Mouse (Mus musculus): ENCODE data around the gene 9130213A22Rik. TPM values are rescaled to one million over a fixed set of nuclear protein-coding genes. Genes with fewer than 3 reads are reported as not detected.

Gene 9130213A22Rik
- polyA plus RNA-seq, 1 experiment from 2014 or later, result 0.27 TPM

DNA sequence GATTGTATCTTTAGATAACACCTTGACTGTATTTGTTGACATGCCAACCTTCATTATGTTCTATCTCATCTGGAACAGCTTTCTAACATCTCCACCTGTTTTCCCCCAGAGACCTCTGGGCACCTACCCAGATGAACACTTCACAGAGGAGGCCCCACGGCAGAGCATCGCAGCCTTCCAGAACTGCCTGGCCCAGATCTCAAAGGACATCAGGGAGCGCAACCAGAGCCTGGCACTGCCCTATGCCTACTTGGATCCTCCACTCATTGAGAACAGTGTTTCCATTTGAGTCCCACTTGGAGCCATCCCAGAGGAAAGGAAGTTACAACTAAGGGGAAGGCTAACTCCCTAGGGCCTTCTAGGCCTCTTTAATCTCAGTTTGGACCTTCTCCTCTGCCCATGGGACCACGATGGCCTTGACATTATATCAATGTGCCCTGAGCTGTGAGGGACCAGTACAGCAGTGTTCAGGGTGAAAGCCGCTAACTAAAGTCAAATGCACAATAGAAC, 26.1 kb upstream of the 9130213A22Rik start:
- Histone ChIP-seq H3K4me2 (ENCODE audit: low read depth, low read length) (no peak overlapping the region), H3K4me1 (ENCODE audit: control insufficient read depth, insufficient read depth, low read length) (peaks cover 6% of the 10 kb centered on the region; the same call in 1 of the 2 replicates), H3K4me3 (replicated peaks; ENCODE audit: low read length) (no peak overlapping the region), H3K27me3 (ENCODE audit: control insufficient read depth, insufficient read depth, low read length) (no peaks in the 10 kb centered on the region), H3K9me3 (replicated peaks; ENCODE audit: control insufficient read depth, low read length) (no peaks in the 10 kb centered on the region), H3K27ac (ENCODE audit: low read length) (no peak overlapping the region), H3K9ac (ENCODE audit: low read length) (no peak overlapping the region), H3K36me3 (ENCODE audit: control insufficient read depth, insufficient read depth, low read length) (no peaks in the 10 kb centered on the region)
- WGBS, result 86% methylated on average over 5 of the region's 5 CpGs
- ATAC-seq (ENCODE audit: insufficient read depth, low FRiP score), result no peak

DNA sequence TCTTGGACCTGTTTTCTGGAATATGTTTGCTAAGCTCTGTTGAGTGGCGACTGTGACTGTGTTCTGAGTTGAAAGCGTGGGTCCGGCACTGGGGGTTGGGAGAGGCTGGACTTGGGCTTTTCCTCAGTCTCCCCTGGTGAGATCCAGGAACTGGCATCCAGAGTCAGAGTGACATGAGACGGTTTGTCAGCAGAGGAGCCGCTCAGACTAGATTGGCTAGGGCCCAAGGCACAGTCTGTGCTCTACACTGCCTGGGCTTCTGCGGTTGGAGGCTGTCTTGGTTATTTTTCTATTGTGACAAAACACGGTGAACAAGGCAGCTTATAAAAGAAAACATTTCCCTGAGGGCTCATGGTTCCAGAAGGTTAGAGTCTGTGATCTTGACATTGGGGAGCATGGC, 25.2 kb upstream of the 9130213A22Rik start:
- WGBS, result 78% methylated on average over 7 of the region's 7 CpGs

DNA sequence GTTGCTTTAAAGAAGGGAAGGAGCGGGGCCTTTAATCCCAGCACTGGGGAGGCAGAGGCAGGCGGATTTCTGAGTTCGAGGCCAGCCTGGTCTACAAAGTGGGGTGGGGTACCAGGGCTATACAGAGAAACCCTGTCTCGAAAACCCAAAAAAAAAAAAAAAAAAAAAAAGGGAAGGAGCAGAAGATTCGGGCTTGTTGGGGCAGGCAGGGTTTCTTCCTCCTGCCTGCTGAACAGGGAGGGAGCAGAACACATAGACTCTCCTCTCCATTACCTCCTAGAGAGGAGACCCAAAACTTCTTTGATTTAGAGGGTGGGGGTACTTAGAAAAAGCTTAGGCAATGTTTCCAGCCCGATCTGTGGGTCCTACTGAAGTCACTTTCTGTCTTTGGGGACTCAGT, 13.0 kb upstream of the 9130213A22Rik start:
- Histone ChIP-seq H3K27me3 (ENCODE audit: control insufficient read depth, insufficient read depth, low read length) (no peaks in the 10 kb centered on the region), H3K9ac (ENCODE audit: low read length) (no peak overlapping the region), H3K36me3 (ENCODE audit: control insufficient read depth, insufficient read depth, low read length) (no peaks in the 10 kb centered on the region), H3K4me3 (replicated peaks; ENCODE audit: low read length) (no peak overlapping the region), H3K4me2 (ENCODE audit: low read depth, low read length) (no peak overlapping the region), H3K27ac (ENCODE audit: low read length) (no peak overlapping the region), H3K4me1 (ENCODE audit: control insufficient read depth, insufficient read depth, low read length) (0 out of 2 replicates have a peak, but pooled peaks cover 13% of the 10 kb centered on the region), H3K9me3 (replicated peaks; ENCODE audit: control insufficient read depth, low read length) (no peaks in the 10 kb centered on the region)
- no peak for ATAC-seq (ENCODE audit: insufficient read depth, low FRiP score)
- 87% methylated on average over 6 of the region's 6 CpGs for WGBS

More for the DNA sequence above, 25.2 kb upstream of the 9130213A22Rik start:
- no peak overlapping the region for H3K4me3 ChIP-seq (replicated peaks; ENCODE audit: low read length)
- no peaks in the 10 kb centered on the region for H3K9me3 ChIP-seq (replicated peaks; ENCODE audit: control insufficient read depth, low read length)
- H3K4me1 ChIP-seq (ENCODE audit: control insufficient read depth, insufficient read depth, low read length), result peaks cover 6% of the 10 kb centered on the region; the same call in 1 of the 2 replicates
- H3K36me3 ChIP-seq (ENCODE audit: control insufficient read depth, insufficient read depth, low read length), result no peaks in the 10 kb centered on the region
- no peak overlapping the region for H3K9ac ChIP-seq (ENCODE audit: low read length)
- H3K27ac ChIP-seq (ENCODE audit: low read length), result no peak overlapping the region
- no peak overlapping the region for H3K4me2 ChIP-seq (ENCODE audit: low read depth, low read length)
- H3K27me3 ChIP-seq (ENCODE audit: control insufficient read depth, insufficient read depth, low read length), result no peaks in the 10 kb centered on the region
- ATAC-seq (ENCODE audit: insufficient read depth, low FRiP score), result no peak

DNA sequence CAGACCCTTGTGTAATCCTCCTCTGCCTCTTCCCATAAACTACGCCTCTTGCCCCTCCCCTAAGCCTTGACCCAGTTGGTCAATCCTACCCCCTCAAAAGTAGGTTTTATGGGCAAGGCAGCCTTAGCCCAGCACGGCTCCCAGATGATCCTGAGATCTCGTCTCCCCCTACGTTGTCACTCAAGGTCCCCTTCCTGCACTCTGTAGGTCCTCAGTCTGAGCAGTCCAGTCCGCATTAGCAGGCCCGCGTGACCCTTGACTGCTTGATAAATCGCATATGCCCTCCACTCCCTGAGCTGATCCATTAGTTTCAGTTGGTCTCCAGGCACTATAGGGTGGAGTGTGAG, 12.2 kb upstream of the 9130213A22Rik start:
- ATAC-seq (ENCODE audit: insufficient read depth, low FRiP score), result peak; percentile 27; the same call in 1 of the 2 replicates
- Histone ChIP-seq H3K9me3 (replicated peaks; ENCODE audit: control insufficient read depth, low read length) (no peaks in the 10 kb centered on the region), H3K4me2 (ENCODE audit: low read depth, low read length) (peak overlapping the region; percentile 73), H3K27me3 (ENCODE audit: control insufficient read depth, insufficient read depth, low read length) (no peaks in the 10 kb centered on the region), H3K36me3 (ENCODE audit: control insufficient read depth, insufficient read depth, low read length) (no peaks in the 10 kb centered on the region), H3K9ac (ENCODE audit: low read length) (peak overlapping the region; percentile 70), H3K4me3 (replicated peaks; ENCODE audit: low read length) (peak overlapping the region; percentile 54), H3K27ac (ENCODE audit: low read length) (no peak overlapping the region), H3K4me1 (ENCODE audit: control insufficient read depth, insufficient read depth, low read length) (0 out of 2 replicates have a peak, but pooled peaks cover 13% of the 10 kb centered on the region)
- WGBS, result 28% methylated on average over 8 of the region's 8 CpGs

DNA sequence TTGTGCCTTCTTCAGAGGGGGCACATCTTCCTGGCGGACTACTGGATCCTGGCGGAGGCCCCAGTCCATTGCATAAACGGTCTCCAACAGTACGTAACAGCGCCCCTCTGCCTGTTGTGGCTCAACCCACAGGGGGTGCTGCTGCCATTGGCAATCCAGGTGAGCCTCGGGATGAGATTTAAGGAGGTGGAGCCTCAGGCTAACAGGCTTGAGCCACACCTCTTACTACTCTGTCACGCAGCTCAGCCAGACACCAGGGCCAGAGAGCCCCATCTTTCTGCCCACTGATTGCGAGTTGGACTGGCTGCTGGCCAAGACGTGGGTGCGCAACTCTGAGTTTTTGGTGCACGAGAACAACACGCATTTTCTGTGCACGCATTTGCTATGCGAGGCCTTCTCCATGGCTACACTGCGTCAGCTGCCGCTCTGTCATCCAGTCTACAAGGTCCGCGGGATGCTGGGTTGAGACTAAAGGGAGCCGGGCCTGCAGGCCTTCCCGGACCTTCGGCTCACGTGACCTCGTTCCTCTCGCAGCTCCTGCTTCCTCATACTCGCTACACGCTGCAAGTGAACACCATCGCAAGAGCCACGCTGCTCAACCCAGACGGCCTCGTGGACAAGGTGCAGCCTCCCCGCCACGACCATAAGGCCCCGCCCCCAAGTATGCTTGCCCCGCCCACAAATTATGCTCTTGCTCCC, 11.7 kb upstream of the 9130213A22Rik start:
- Histone ChIP-seq H3K4me3 (replicated peaks; ENCODE audit: low read length) (peak overlapping the region; percentile 54), H3K4me1 (ENCODE audit: control insufficient read depth, insufficient read depth, low read length) (0 out of 2 replicates have a peak, but pooled peaks cover 13% of the 10 kb centered on the region), H3K9ac (ENCODE audit: low read length) (peak overlapping the region; percentile 70), H3K27me3 (ENCODE audit: control insufficient read depth, insufficient read depth, low read length) (no peaks in the 10 kb centered on the region), H3K9me3 (replicated peaks; ENCODE audit: control insufficient read depth, low read length) (no peaks in the 10 kb centered on the region), H3K4me2 (ENCODE audit: low read depth, low read length) (peak overlapping the region; percentile 73), H3K36me3 (ENCODE audit: control insufficient read depth, insufficient read depth, low read length) (no peaks in the 10 kb centered on the region), H3K27ac (ENCODE audit: low read length) (no peak overlapping the region)
- ATAC-seq (ENCODE audit: insufficient read depth, low FRiP score), result peak; percentile 79
- 2% methylated on average over 34 of the region's 34 CpGs for WGBS

DNA sequence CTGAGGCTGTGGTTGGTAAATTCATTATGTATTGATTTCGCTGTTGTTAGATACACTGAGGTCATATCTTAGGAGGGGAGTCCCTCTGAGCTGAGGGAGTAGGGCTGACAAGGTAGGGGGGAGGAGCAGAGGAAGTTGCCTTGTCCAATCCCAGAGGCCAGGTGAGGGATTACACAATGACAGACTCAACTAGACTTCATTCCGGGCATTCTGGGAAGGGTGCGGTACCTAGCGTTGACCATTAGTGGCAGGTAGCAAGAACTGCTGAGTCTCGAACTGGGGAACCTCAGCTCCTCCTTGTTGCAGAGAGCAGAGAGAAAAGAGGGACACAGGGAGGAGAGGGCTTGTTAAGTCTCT, 11.2 kb upstream of the 9130213A22Rik start:
- H3K4me3 ChIP-seq (replicated peaks; ENCODE audit: low read length), result peak overlapping the region; percentile 54
- H3K27me3 ChIP-seq (ENCODE audit: control insufficient read depth, insufficient read depth, low read length), result no peaks in the 10 kb centered on the region
- WGBS, result 18% methylated on average over 5 of the region's 5 CpGs
- 0 out of 2 replicates have a peak overlapping the region, but pooled peaks have one; percentile 70 for H3K9ac ChIP-seq (ENCODE audit: low read length)
- no peaks in the 10 kb centered on the region for H3K9me3 ChIP-seq (replicated peaks; ENCODE audit: control insufficient read depth, low read length)
- H3K4me2 ChIP-seq (ENCODE audit: low read depth, low read length), result peak overlapping the region; percentile 73
- no peak for ATAC-seq (ENCODE audit: insufficient read depth, low FRiP score)
- 0 out of 2 replicates have a peak, but pooled peaks cover 13% of the 10 kb centered on the region for H3K4me1 ChIP-seq (ENCODE audit: control insufficient read depth, insufficient read depth, low read length)
- H3K36me3 ChIP-seq (ENCODE audit: control insufficient read depth, insufficient read depth, low read length), result no peaks in the 10 kb centered on the region
- H3K27ac ChIP-seq (ENCODE audit: low read length), result no peak overlapping the region

DNA sequence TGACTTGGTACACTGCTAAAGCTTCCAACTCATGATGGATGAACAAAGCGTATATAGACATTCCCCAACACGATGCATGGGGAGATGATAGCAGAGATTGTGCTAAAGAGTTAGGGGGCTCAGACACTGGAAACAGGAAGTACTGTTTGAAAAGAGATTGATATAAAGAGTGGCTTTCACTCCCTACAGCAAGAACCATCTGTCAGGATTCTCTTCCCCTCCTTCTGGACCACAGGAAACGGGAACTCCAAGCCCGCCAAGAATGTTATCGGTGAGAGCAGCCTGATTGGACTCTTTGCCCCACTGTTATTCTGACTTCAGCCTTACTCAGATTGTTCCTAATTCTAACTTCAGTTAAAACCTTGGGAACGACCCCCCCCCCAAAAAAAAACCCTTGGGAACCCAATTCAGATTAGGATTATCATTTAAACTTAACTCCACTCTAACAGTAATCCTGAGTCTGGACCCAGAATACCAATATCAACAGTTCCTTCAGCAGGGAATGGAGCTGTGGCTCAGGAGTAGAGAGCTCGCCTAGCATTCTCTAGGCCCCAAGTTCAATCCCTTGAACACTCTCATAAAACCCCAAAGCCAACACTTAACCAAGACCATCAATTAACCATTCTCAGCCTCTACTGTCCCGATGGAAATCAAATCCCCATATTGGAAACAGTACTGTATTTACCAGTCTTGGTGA, 6.2 kb upstream of the 9130213A22Rik start:
- H3K4me2 ChIP-seq (ENCODE audit: low read depth, low read length), result no peak overlapping the region
- no peak overlapping the region for H3K4me3 ChIP-seq (replicated peaks; ENCODE audit: low read length)
- H3K9ac ChIP-seq (ENCODE audit: low read length), result no peak overlapping the region
- no peaks in the 10 kb centered on the region for H3K9me3 ChIP-seq (replicated peaks; ENCODE audit: control insufficient read depth, low read length)
- H3K4me1 ChIP-seq (ENCODE audit: control insufficient read depth, insufficient read depth, low read length), result peaks cover 9% of the 10 kb centered on the region
- H3K27me3 ChIP-seq (ENCODE audit: control insufficient read depth, insufficient read depth, low read length), result no peaks in the 10 kb centered on the region
- H3K27ac ChIP-seq (ENCODE audit: low read length), result no peak overlapping the region
- 67% methylated on average over 8 of the region's 8 CpGs for WGBS
- H3K36me3 ChIP-seq (ENCODE audit: control insufficient read depth, insufficient read depth, low read length), result no peaks in the 10 kb centered on the region
- no peak for ATAC-seq (ENCODE audit: insufficient read depth, low FRiP score)

DNA sequence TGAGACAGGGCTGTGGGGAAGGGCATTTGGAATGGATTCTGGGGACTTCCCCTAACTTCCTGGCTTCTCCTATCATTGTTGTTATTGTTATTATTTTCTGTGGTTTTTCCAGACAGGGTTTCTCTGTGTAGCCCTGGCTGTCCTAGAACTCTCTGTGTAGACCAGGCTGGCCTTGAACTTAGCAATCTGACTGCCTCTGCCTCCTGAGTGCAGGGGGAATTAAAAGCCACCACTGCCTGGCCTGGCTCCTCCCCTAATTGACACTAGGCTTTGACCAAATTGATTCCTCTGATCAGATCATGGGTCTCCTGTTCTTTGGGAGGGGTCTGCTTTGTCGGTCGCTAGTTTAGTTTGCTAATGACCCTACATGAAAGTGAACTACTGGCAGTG, 4.3 kb upstream of the 9130213A22Rik start:
- Histone ChIP-seq H3K4me2 (ENCODE audit: low read depth, low read length) (peak overlapping the region; percentile 91; the same call in 1 of the 2 replicates), H3K9me3 (replicated peaks; ENCODE audit: control insufficient read depth, low read length) (no peaks in the 10 kb centered on the region), H3K9ac (ENCODE audit: low read length) (no peak overlapping the region), H3K27ac (ENCODE audit: low read length) (no peak overlapping the region), H3K4me1 (ENCODE audit: control insufficient read depth, insufficient read depth, low read length) (peaks cover 7% of the 10 kb centered on the region), H3K36me3 (ENCODE audit: control insufficient read depth, insufficient read depth, low read length) (no peaks in the 10 kb centered on the region), H3K4me3 (replicated peaks; ENCODE audit: low read length) (no peak overlapping the region), H3K27me3 (ENCODE audit: control insufficient read depth, insufficient read depth, low read length) (no peaks in the 10 kb centered on the region)
- ATAC-seq (ENCODE audit: insufficient read depth, low FRiP score), result no peak
- WGBS, result 47% methylated on average over 2 of the region's 2 CpGs
